In the genomic region with DNA sequence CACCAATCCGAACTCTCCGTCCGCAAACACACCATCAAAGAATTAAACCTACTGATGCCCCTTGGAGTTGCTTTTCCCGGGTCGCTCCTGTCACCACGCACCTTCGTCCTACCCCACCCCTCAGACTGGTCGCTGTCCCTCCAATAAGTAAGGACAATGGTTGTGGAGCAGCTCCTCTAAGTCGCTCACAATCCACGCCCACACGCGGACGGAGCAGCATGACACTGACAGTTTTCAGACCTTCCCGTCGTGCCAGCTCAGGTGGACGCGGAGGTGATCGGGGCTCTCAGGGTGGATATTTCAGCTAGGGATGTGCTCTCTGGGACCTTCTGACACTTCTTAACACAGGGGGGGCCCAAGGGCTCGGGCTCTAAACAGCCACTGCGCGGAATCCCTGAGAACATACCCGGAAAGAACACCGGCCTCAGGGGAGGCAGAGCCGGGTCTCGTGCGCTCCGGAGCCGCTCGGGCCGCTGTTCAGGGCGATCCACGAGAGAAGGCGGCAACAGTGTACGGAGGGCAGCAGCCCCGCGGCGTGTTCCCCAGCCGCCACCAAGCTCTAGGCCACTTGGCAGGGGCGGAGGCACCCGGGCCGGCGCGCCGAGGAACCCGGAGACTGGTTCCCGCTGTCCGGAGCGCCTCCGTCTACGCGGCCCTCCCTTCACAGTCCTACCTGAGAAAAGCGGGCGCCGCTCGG, we compare ENCODE assay signal across 7 mouse cellular contexts. TPM values are rescaled to one million over a fixed set of nuclear protein-coding genes. Genes with fewer than 3 reads are reported as not detected.
DNase-seq lines count a peak whose midpoint lies in the region; ATAC-seq lines count a peak whose summit lies in the region.

No protein-coding gene starts in this region.

- peak overlapping the region; percentile 98 for H3K4me3 ChIP-seq in heart, embryonic 10.5 days
- H3K4me3 ChIP-seq in kidney, embryonic 16.5 days (ENCODE audit: low read length), result peak overlapping the region; percentile 92
- H3K4me3 ChIP-seq in lung, embryonic 15.5 days, result peak overlapping the region; percentile 99

- 1% methylated on average over 55 of the region's 55 CpGs for WGBS in heart, embryonic 10.5 days
- under 1% methylated on average over 55 of the region's 55 CpGs for WGBS in kidney, embryonic 16.5 days
- WGBS in lung, embryonic 15.5 days, result under 1% methylated on average over 55 of the region's 55 CpGs

- peak overlapping the region; percentile 99 for H3K4me2 ChIP-seq in kidney, embryonic 16.5 days (replicated peaks; ENCODE audit: low read depth, low read length)
- H3K4me2 ChIP-seq in lung, embryonic 15.5 days, result peak overlapping the region; percentile 83

- no peaks in the 10 kb centered on the region for H3K36me3 ChIP-seq in heart, embryonic 10.5 days
- no peaks in the 10 kb centered on the region for H3K36me3 ChIP-seq in kidney, embryonic 16.5 days (ENCODE audit: insufficient read depth, low read length)
- H3K36me3 ChIP-seq in lung, embryonic 15.5 days, result no peaks in the 10 kb centered on the region

- ATAC-seq in kidney, embryonic 16.5 days (ENCODE audit: low FRiP score, low TSS enrichment), result peak; percentile 86
- peak; percentile 85 for ATAC-seq in lung, embryonic 15.5 days (ENCODE audit: borderline replicate concordance, extremely low read depth, low FRiP score, low TSS enrichment)

- H3K9me3 ChIP-seq in heart, embryonic 10.5 days, result no peaks in the 10 kb centered on the region
- no peaks in the 10 kb centered on the region for H3K9me3 ChIP-seq in kidney, embryonic 16.5 days (ENCODE audit: low read length)
- no peaks in the 10 kb centered on the region for H3K9me3 ChIP-seq in lung, embryonic 15.5 days

- DNase-seq in CD4-positive, CD25-positive, alpha-beta regulatory T cell, adult 2 months (ENCODE audit: low read depth, low spot score), result peak; percentile 57
- DNase-seq in Muller cell, postnatal 12 days (ENCODE audit: inconsistent ontology term), result peak; percentile 50
- peak; percentile 55 for DNase-seq in embryo, embryonic 11 days
- DNase-seq in heart, embryonic 10.5 days (ENCODE audit: low spot score), result peak; percentile 82
- DNase-seq in ovary, postnatal 14 days (ENCODE audit: low spot score), result peak; percentile 1

- peak overlapping the region; percentile 89 for H3K9ac ChIP-seq in kidney, embryonic 16.5 days (replicated peaks; ENCODE audit: low read length)
- H3K9ac ChIP-seq in lung, embryonic 15.5 days, result peak overlapping the region; percentile 97

- H3K27ac ChIP-seq in heart, embryonic 10.5 days, result peak overlapping the region; percentile 95
- peak overlapping the region; percentile 77 for H3K27ac ChIP-seq in kidney, embryonic 16.5 days (ENCODE audit: low read length)
- peak overlapping the region; percentile 80 for H3K27ac ChIP-seq in lung, embryonic 15.5 days

- H3K27me3 ChIP-seq in heart, embryonic 10.5 days (ENCODE audit: insufficient read depth, poor library complexity, severe bottlenecking), result no peaks in the 10 kb centered on the region
- no peaks in the 10 kb centered on the region for H3K27me3 ChIP-seq in kidney, embryonic 16.5 days (ENCODE audit: insufficient read depth, low read length)
- H3K27me3 ChIP-seq in lung, embryonic 15.5 days, result no peaks in the 10 kb centered on the region

- peaks cover 10% of the 10 kb centered on the region for H3K4me1 ChIP-seq in heart, embryonic 10.5 days
- H3K4me1 ChIP-seq in kidney, embryonic 16.5 days (ENCODE audit: insufficient read depth, low read length), result peaks cover 8% of the 10 kb centered on the region
- H3K4me1 ChIP-seq in lung, embryonic 15.5 days, result peaks cover 12% of the 10 kb centered on the region

RNA-seq across cellular contexts. Expression of a gene that starts 0.9 kb away (rescaled TPM):
- 24.6 and 28.0 TPM in 2 replicates for polyA plus RNA-seq in heart, embryonic 10.5 days (2016; fragmentation: Nextera tagmentation; extraction: Ambion mirVana)
- polyA plus RNA-seq in kidney, embryonic 16.5 days (2015; fragmentation: Nextera tagmentation; extraction: Ambion mirVana), result 18.1 and 20.7 TPM in 2 replicates
- 22.4 and 23.6 TPM in 2 replicates for polyA plus RNA-seq in lung, embryonic 15.5 days (2015; fragmentation: Nextera tagmentation; extraction: Ambion mirVana)

Comparison
In these comparisons a context has a peak if more than half of its experiments do, and no peak if none do; other contexts are left out.
1. Peak in every context shown above with its lines: DNase-seq, ATAC-seq, H3K4me3 ChIP-seq and H3K27ac ChIP-seq.
2. DNase-seq: peak in every context shown above with its lines; median percentile 82 in heart, embryonic 10.5 days; 57 in CD4-positive, CD25-positive, alpha-beta regulatory T cell, adult 2 months; 55 in embryo, embryonic 11 days; 50 in Muller cell, postnatal 12 days; 1 in ovary, postnatal 14 days.